Mouse (Mus musculus) small intestine, adult 2 months (tissue): ENCODE measurements around the gene Ppara. TPM values are rescaled to one million over a fixed set of nuclear protein-coding genes. Genes with fewer than 3 reads are reported as not detected.

Source experiments
- H3K27ac ChIP-seq: fragments of 200-500 bp; 2 replicates; pipeline ENCODE4 v1.5.1; 2012; ENCODE audit warnings: low read depth, low read length, control low read depth, inconsistent platforms; ENCODE audit not compliant: insufficient read depth
- H3K27me3 ChIP-seq: fragments of 200-500 bp; 2 replicates; pipeline ENCODE4 v1.6.1; 2012; ENCODE audit warnings: mild to moderate bottlenecking, moderate library complexity, low read length, inconsistent platforms; ENCODE audit not compliant: control insufficient read depth, insufficient read depth
- H3K36me3 ChIP-seq: fragments of 200-500 bp; 2 replicates; pipeline ENCODE4 v1.6.1; 2012; ENCODE audit warnings: mild to moderate bottlenecking, low read length, control low read depth, inconsistent platforms; ENCODE audit not compliant: control insufficient read depth, insufficient read depth
- H3K4me1 ChIP-seq: fragments of 200-500 bp; 2 replicates; pipeline ENCODE4 v1.6.1; 2012; ENCODE audit warnings: low read length, inconsistent platforms, mixed read lengths; ENCODE audit not compliant: control insufficient read depth, insufficient read depth, insufficient read length
- H3K4me3 ChIP-seq: fragments of 200-500 bp; 2 replicates; pipeline ENCODE4 v1.5.1; 2012; ENCODE audit warnings: low read depth, mild to moderate bottlenecking, control low read depth, inconsistent platforms, low read length, moderate library complexity
- CTCF ChIP-seq: fragments of 200-500 bp; IDR thresholded peaks from 2 replicates; pipeline ENCODE4 v1.5.1; 2012; ENCODE audit warnings: low read depth, mild to moderate bottlenecking, control low read depth, inconsistent platforms, low read length, moderate library complexity, mixed read lengths; ENCODE audit not compliant: insufficient replicate concordance, insufficient read length; ENCODE audit errors: extremely low read depth
- POLR2A ChIP-seq: fragments of 200-500 bp; IDR thresholded peaks from 2 replicates; pipeline ENCODE4 v1.6.1; 2012; ENCODE audit warnings: low read depth, mild to moderate bottlenecking, control low read depth, inconsistent platforms, low read length, moderate library complexity
- WGBS: fragments of 180-500 bp; shearing (Covaris S2); methylation state at CpG from one replicate; pipeline ENCODE4 v1.1.7; 2018; 5-methylcytosine and 5-hydroxymethylcytosine counted together
- polyA plus RNA-seq: library from polyadenylated mRNA; depleted of rRNA; stranded (reverse); fragments of >200 nt; gene quantifications from 2 replicates; pipeline ENCODE4 v1.2.3, GENCODE M21; 2012; rRNA removed

Ppara gene
- polyA plus RNA-seq, 1 experiment, result 7.2 TPM

DNA sequence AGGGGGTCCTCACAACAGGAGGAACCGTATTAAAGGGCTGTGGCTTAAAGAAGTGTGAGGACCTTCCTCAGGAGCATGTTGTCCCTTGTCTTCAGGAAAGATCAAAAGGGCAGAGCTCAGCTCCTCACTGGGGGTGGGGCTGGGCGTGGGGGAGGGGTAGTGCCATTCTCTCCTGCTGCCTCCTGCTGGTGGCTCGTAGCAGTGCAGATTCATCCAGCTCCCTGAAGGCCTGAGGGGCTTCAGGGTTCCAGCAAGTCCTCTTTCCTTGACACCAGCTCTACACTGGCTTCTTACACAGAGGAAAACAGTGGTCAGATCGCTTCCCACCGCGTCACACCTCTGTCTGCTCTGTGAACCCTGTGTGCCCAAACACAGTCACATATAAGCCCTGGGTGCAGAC lies 106.2 kb downstream of the Ppara start:
- WGBS, result 55% methylated on average over 6 of the region's 6 CpGs
- H3K27ac ChIP-seq, result no peak overlapping the region
- TF ChIP-seq POLR2A (no peak), CTCF (peak; percentile 75; the same call in 1 of the 2 replicates)
- peaks cover 15% of the 10 kb centered on the region for H3K36me3 ChIP-seq
- H3K4me3 ChIP-seq, result no peak overlapping the region
- H3K27me3 ChIP-seq, result no peaks in the 10 kb centered on the region
- no peaks in the 10 kb centered on the region; the same call in 1 of the 2 replicates for H3K4me1 ChIP-seq

DNA sequence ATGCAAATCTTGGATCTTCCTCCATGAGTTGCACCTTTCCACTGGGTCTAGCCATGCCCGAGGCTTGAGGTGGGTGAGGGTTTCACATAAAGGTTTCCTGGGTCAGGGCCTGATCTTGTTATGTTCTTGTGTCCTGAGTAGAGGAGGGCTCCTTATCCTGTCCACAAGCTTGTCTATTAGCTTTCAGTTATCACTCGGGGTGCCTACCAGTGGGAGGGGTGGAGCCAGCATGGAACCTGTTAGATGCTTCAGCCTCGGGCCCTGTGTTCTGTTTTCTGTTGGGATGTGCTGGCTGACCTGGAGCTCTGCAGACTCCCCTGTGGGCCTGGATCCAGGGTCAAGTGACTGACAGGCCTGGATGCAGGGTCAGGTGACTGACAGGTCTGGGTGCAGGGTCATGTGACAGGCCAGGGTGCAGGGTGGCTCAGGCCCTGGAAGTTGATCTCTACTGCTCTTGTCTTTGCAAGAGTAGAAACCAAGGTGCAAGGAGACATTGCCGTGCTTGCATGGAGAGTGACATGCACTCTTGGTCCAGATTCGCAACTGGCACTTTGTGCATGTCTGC lies 107.1 kb downstream of the Ppara start:
- H3K4me3 ChIP-seq, result no peak overlapping the region
- TF ChIP-seq POLR2A (no peak), CTCF (no peak)
- H3K27ac ChIP-seq, result no peak overlapping the region
- WGBS, result 88% methylated on average over 5 of the region's 5 CpGs
- H3K4me1 ChIP-seq, result no peaks in the 10 kb centered on the region; the same call in 1 of the 2 replicates
- peaks cover 16% of the 10 kb centered on the region for H3K36me3 ChIP-seq
- H3K27me3 ChIP-seq, result no peaks in the 10 kb centered on the region

DNA sequence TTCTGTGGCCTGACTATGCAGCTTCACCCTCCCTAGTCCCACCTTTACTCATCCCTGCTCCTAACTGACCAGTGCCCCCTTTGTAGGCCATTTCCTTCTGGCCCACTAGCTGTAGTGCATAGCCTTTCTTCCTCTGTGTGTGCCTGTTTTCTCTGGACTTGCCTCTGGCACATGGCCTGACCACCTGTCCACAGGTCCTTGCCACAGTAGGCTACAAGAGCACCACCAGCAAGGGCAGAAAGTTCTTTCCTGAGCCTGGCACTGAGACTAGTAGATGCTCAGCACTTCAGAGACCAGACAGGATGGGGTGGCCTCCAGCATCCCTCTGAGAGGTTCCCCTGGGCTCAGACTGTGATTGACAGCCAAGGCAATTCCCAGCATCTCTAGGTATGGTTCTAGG lies 110.3 kb downstream of the Ppara start:
- TF ChIP-seq CTCF (no peak), POLR2A (no peak)
- no peaks in the 10 kb centered on the region for H3K27me3 ChIP-seq
- H3K4me3 ChIP-seq, result no peak overlapping the region
- H3K27ac ChIP-seq, result no peak overlapping the region
- H3K36me3 ChIP-seq, result peaks cover 19% of the 10 kb centered on the region
- no peaks in the 10 kb centered on the region; the same call in 1 of the 2 replicates for H3K4me1 ChIP-seq

DNA sequence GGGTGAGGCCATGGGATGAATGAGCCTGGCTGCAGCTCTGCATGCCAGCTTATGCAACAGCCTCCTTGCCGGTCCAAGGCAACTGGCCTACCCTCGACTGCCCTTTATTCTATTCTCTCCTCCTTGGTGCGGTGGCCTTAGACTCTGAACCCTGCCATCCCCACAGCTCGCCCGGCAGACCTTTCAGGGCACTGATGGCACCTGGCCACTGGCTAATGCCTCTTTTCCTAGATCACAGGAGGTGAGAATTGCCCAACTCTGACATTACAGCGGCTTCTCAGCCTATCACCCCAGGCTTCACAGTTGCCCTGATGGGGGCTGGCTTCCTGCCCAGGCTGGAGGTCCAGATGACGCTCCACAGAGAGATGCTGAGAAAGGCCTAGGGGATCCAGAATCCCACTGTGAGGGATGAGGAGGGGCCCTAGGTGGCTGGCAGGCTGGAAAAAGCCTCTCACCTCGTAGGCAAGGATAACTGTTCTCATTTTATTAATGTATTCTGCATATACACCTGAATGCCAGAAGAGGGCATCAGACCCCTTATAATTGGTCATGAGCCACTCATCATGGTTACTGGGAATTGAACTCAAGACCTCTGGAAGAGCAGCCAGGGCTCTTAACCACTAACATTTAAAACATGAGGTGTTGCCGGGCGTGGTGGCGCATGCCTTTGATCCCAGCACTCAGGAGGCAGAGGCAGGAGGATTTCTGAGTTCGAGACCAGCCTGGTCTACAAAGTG lies 117.0 kb downstream of the Ppara start:
- WGBS, result 88% methylated on average over 12 of the region's 12 CpGs
- peaks cover 7% of the 10 kb centered on the region for H3K36me3 ChIP-seq
- H3K27ac ChIP-seq, result no peak overlapping the region
- H3K4me1 ChIP-seq, result no peaks in the 10 kb centered on the region
- H3K27me3 ChIP-seq, result no peaks in the 10 kb centered on the region
- TF ChIP-seq CTCF, result no peak
- TF ChIP-seq POLR2A, result no peak
- no peak overlapping the region for H3K4me3 ChIP-seq

Other genes starting within 250 kb of the Ppara start
- gene 7530416G11Rik, start 231.8 kb upstream of the Ppara start, polyA plus RNA-seq, result not detected in 2 replicates
- 0.14 TPM in 1 of 2 replicates, not detected in the other for gene Wnt7b, start 152.5 kb upstream of the Ppara start, polyA plus RNA-seq
- 21.4 and 27.4 TPM in 2 replicates for gene Cdpf1, start 76.7 kb downstream of the Ppara start, polyA plus RNA-seq
- 0.05 and 0.09 TPM in 2 replicates for gene Pkdrej, start 86.8 kb downstream of the Ppara start, polyA plus RNA-seq
- gene Ttc38, start 97.3 kb downstream of the Ppara start, polyA plus RNA-seq, result 4.4 and 8.1 TPM in 2 replicates
- gene Gtse1, start 124.8 kb downstream of the Ppara start, polyA plus RNA-seq, result 3.6 and 7.1 TPM in 2 replicates
- gene Trmu, start 144.3 kb downstream of the Ppara start, polyA plus RNA-seq, result 10.1 and 16.0 TPM in 2 replicates